Comparison of ENCODE assay signal across 29 mouse cellular contexts in genomic region chr2:144301101-144301500, GRCm38 (mm10). TPM values are rescaled to one million over a fixed set of nuclear protein-coding genes. Genes with fewer than 3 reads are reported as not detected.
DNase-seq lines count a peak whose midpoint lies in the region; ATAC-seq and TF ChIP-seq lines count a peak whose summit lies in the region.
"Had no signal": no experiment of that assay in that cellular context is flagged by ENCODE, and none has a peak within 500 bp of the region (broad histone marks: within the 10 kb centered on the region; RNA-seq: fewer than 3 reads in every experiment).

No protein-coding gene starts in this region.

- TF ChIP-seq POLR2A in small intestine, adult 2 months (IDR thresholded peaks at IDR 0.05; ENCODE audit: low read depth, low read length): no peak

- H3K9ac ChIP-seq in liver, postnatal 0 days (replicated peaks): no peak overlapping the region
- H3K9ac ChIP-seq in hindbrain, embryonic 14.5 days: no peak overlapping the region
- H3K9ac ChIP-seq: forebrain, embryonic 13.5 days; heart, embryonic 15.5 days; liver, embryonic 15.5 days; stomach, embryonic 15.5 days had no signal

- no peak for TF ChIP-seq EP300 in liver, postnatal 0 days (IDR thresholded peaks at IDR 0.05; ENCODE audit: low read depth)

- 88% methylated on average over 11 of the region's 11 CpGs for WGBS in liver, postnatal 0 days (ENCODE audit: insufficient replicate concordance)
- 60% methylated on average over 11 of the region's 11 CpGs for WGBS in small intestine, adult 2 months
- 96% methylated on average over 11 of the region's 11 CpGs for WGBS in hindbrain, embryonic 14.5 days

- no peaks in the 10 kb centered on the region for H3K9me3 ChIP-seq in liver, postnatal 0 days (ENCODE audit: low read length)
- H3K9me3 ChIP-seq in hindbrain, embryonic 14.5 days (ENCODE audit: control insufficient read depth, low read length): no peaks in the 10 kb centered on the region
- H3K9me3 ChIP-seq: forebrain, embryonic 13.5 days; heart, embryonic 10.5 days; heart, embryonic 15.5 days; liver, embryonic 15.5 days; megakaryocyte, embryonic 14.5 days; stomach, embryonic 15.5 days had no signal

- peaks cover 12% of the 10 kb centered on the region for H3K4me1 ChIP-seq in liver, postnatal 0 days (ENCODE audit: insufficient read depth)
- peaks cover 17% of the 10 kb centered on the region for H3K4me1 ChIP-seq in small intestine, adult 2 months (ENCODE audit: control insufficient read depth, insufficient read depth, insufficient read length, low read length)
- no peaks in the 10 kb centered on the region for H3K4me1 ChIP-seq in hindbrain, embryonic 14.5 days (replicated peaks; ENCODE audit: control insufficient read depth, insufficient read depth, low read length)
- H3K4me1 ChIP-seq: forebrain, embryonic 13.5 days; heart, embryonic 10.5 days; stomach, embryonic 15.5 days had no signal

- H3K36me3 ChIP-seq in liver, postnatal 0 days (replicated peaks; ENCODE audit: insufficient read depth, low read length): no peaks in the 10 kb centered on the region
- 0 out of 2 replicates have a peak, but pooled peaks cover 3% of the 10 kb centered on the region for H3K36me3 ChIP-seq in small intestine, adult 2 months (ENCODE audit: control insufficient read depth, insufficient read depth, low read length)
- H3K36me3 ChIP-seq in hindbrain, embryonic 14.5 days (replicated peaks; ENCODE audit: control insufficient read depth, insufficient read depth): no peaks in the 10 kb centered on the region
- H3K36me3 ChIP-seq: heart, embryonic 10.5 days; heart, embryonic 15.5 days; liver, embryonic 15.5 days; stomach, embryonic 15.5 days had no signal

- no peak for TF ChIP-seq CTCF in liver, postnatal 0 days (IDR thresholded peaks at IDR 0.05; ENCODE audit: low read depth)
- TF ChIP-seq CTCF in small intestine, adult 2 months (IDR thresholded peaks at IDR 0.05; ENCODE audit: extremely low read depth, insufficient read length, insufficient replicate concordance, low read depth, low read length): no peak

- no peak overlapping the region for H3K27ac ChIP-seq in liver, postnatal 0 days (ENCODE audit: low read depth)
- H3K27ac ChIP-seq in small intestine, adult 2 months (ENCODE audit: insufficient read depth, low read depth, low read length): peak overlapping the region; percentile 48; the same call in 1 of the 2 replicates
- no peak overlapping the region for H3K27ac ChIP-seq in hindbrain, embryonic 14.5 days
- H3K27ac ChIP-seq: forebrain, embryonic 13.5 days; heart, embryonic 10.5 days; heart, embryonic 15.5 days; hindbrain, postnatal 0 days; liver, embryonic 15.5 days had no signal

- no peaks in the 10 kb centered on the region for H3K27me3 ChIP-seq in liver, postnatal 0 days (ENCODE audit: insufficient read depth, low read length)
- no peaks in the 10 kb centered on the region for H3K27me3 ChIP-seq in small intestine, adult 2 months (ENCODE audit: control insufficient read depth, insufficient read depth, low read length)
- no peaks in the 10 kb centered on the region for H3K27me3 ChIP-seq in hindbrain, embryonic 14.5 days (ENCODE audit: control insufficient read depth, insufficient read depth, low read length)
- H3K27me3 ChIP-seq: forebrain, embryonic 13.5 days; heart, embryonic 15.5 days; liver, embryonic 15.5 days; megakaryocyte, embryonic 14.5 days; stomach, embryonic 15.5 days had no signal

- no peak overlapping the region for H3K4me2 ChIP-seq in liver, postnatal 0 days (ENCODE audit: low read depth, low read length)
- H3K4me2 ChIP-seq in hindbrain, embryonic 14.5 days (replicated peaks): no peak overlapping the region
- H3K4me2 ChIP-seq: forebrain, embryonic 13.5 days; heart, embryonic 15.5 days; liver, embryonic 15.5 days; stomach, embryonic 15.5 days had no signal

- no peak overlapping the region for H3K4me3 ChIP-seq in liver, postnatal 0 days (ENCODE audit: low read depth, low read length)
- H3K4me3 ChIP-seq in small intestine, adult 2 months (ENCODE audit: low read depth, low read length): no peak overlapping the region
- H3K4me3 ChIP-seq in hindbrain, embryonic 14.5 days (replicated peaks; ENCODE audit: low read length): no peak overlapping the region
- H3K4me3 ChIP-seq: forebrain, embryonic 13.5 days; heart, embryonic 10.5 days; heart, embryonic 15.5 days; liver, embryonic 15.5 days; stomach, embryonic 15.5 days had no signal

- peak; percentile 33; the same call in 1 of the 2 replicates for ATAC-seq in liver, postnatal 0 days
- peak; percentile 49 for ATAC-seq in granulocyte monocyte progenitor cell, adult 5-6 weeks (replicated peaks; ENCODE audit: poor library complexity, severe bottlenecking)
- no peak for ATAC-seq in hindbrain, embryonic 14.5 days (ENCODE audit: low FRiP score)
- ATAC-seq: forebrain, embryonic 13.5 days; hindbrain, postnatal 0 days had no signal

- DNase-seq in liver, postnatal 0 days: no peak
- no peak for DNase-seq in liver
- DNase-seq in 416B (ENCODE audit: low read depth): peak; percentile 46
- no peak for DNase-seq in adrenal gland, postnatal 14 days
- DNase-seq in hindbrain, embryonic 14.5 days (ENCODE audit: low spot score): no peak
- DNase-seq: adrenal gland, postnatal 36 days; cerebellum, adult 8-10 months; cerebellum, postnatal 25 days; gastrocnemius, postnatal 14 days; heart, adult 11 months; kidney, adult 11 months; kidney, postnatal 14 days; midbrain, embryonic 14.5 days; thymus, postnatal 14 days had no signal

RNA-seq across cellular contexts. Expression of gene Snx5, which starts 30.4 kb away (rescaled TPM):
- polyA plus RNA-seq in liver, postnatal 0 days (2015; fragmentation: Nextera tagmentation; extraction: Ambion mirVana): 47.9 and 49.2 TPM in 2 replicates
- 226 and 255 TPM in 2 replicates for total RNA-seq in granulocyte monocyte progenitor cell, adult 5-6 weeks (2014; fragmentation: Nextera tagmentation)
- 248 and 283 TPM in 2 replicates for total RNA-seq in granulocyte monocyte progenitor cell, adult 5-6 weeks (2017)
- polyA plus RNA-seq in small intestine, adult 2 months (2012; rRNA removed): 17.5 and 36.0 TPM in 2 replicates
- 96.5 and 114 TPM in 2 replicates for total RNA-seq in adrenal gland, postnatal 14 days (2021)
- 73.0 and 75.9 TPM in 2 replicates for polyA plus RNA-seq in hindbrain, embryonic 14.5 days (2014; fragmentation: Nextera tagmentation; extraction: Ambion mirVana)

RNA-seq across cellular contexts. Expression of gene Mgme1, which starts 30.6 kb away (rescaled TPM):
- polyA plus RNA-seq in liver, postnatal 0 days (2015; fragmentation: Nextera tagmentation; extraction: Ambion mirVana): 4.4 and 5.4 TPM in 2 replicates
- 19.6 and 23.4 TPM in 2 replicates for total RNA-seq in granulocyte monocyte progenitor cell, adult 5-6 weeks (2014; fragmentation: Nextera tagmentation)
- 25.4 and 29.9 TPM in 2 replicates for total RNA-seq in granulocyte monocyte progenitor cell, adult 5-6 weeks (2017)
- 1.0 and 1.9 TPM in 2 replicates for polyA plus RNA-seq in small intestine, adult 2 months (2012; rRNA removed)
- total RNA-seq in adrenal gland, postnatal 14 days (2021): 14.6 and 16.3 TPM in 2 replicates
- 10.5 and 11.7 TPM in 2 replicates for polyA plus RNA-seq in hindbrain, embryonic 14.5 days (2014; fragmentation: Nextera tagmentation; extraction: Ambion mirVana)

RNA-seq across cellular contexts. Expression of gene Ovol2, which starts 30.8 kb away (rescaled TPM):
- 0.09 and 0.25 TPM in 2 replicates for polyA plus RNA-seq in liver, postnatal 0 days (2015; fragmentation: Nextera tagmentation; extraction: Ambion mirVana)
- total RNA-seq in granulocyte monocyte progenitor cell, adult 5-6 weeks (2014; fragmentation: Nextera tagmentation): not detected in 2 replicates
- not detected in 2 replicates for total RNA-seq in granulocyte monocyte progenitor cell, adult 5-6 weeks (2017)
- 34.2 and 51.5 TPM in 2 replicates for polyA plus RNA-seq in small intestine, adult 2 months (2012; rRNA removed)
- not detected in 2 replicates for total RNA-seq in adrenal gland, postnatal 14 days (2021)
- not detected in 2 replicates for polyA plus RNA-seq in hindbrain, embryonic 14.5 days (2014; fragmentation: Nextera tagmentation; extraction: Ambion mirVana)
- total RNA-seq: adrenal gland, adult 18-20 months; adrenal gland, postnatal 36 days; gastrocnemius, postnatal 14 days; hematopoietic stem cell, adult 5-6 weeks; hindbrain, postnatal 0 days; monocyte, adult 5-6 weeks had no signal
- polyA plus RNA-seq: CD4-positive, CD25-positive, alpha-beta regulatory T cell, adult 4 months; forebrain, embryonic 13.5 days; liver, adult 2 months; liver, embryonic 15.5 days; midbrain, embryonic 14.5 days; neural tube, embryonic 14.5 days had no signal

Comparison
In these comparisons a context has a peak if more than half of its experiments do, and no peak if none do; other contexts are left out.
1. RNA of gene Ovol2, which starts 30.8 kb away (polyA plus RNA-seq): 34.2 to 51.5 TPM in small intestine, adult 2 months; 0.09 to 0.25 TPM in liver, postnatal 0 days and not detected in hindbrain, embryonic 14.5 days; every median in the first group is over 10 times any median in the second.